Comparison of ENCODE assay signal across 15 mouse cellular contexts in the genomic region with DNA sequence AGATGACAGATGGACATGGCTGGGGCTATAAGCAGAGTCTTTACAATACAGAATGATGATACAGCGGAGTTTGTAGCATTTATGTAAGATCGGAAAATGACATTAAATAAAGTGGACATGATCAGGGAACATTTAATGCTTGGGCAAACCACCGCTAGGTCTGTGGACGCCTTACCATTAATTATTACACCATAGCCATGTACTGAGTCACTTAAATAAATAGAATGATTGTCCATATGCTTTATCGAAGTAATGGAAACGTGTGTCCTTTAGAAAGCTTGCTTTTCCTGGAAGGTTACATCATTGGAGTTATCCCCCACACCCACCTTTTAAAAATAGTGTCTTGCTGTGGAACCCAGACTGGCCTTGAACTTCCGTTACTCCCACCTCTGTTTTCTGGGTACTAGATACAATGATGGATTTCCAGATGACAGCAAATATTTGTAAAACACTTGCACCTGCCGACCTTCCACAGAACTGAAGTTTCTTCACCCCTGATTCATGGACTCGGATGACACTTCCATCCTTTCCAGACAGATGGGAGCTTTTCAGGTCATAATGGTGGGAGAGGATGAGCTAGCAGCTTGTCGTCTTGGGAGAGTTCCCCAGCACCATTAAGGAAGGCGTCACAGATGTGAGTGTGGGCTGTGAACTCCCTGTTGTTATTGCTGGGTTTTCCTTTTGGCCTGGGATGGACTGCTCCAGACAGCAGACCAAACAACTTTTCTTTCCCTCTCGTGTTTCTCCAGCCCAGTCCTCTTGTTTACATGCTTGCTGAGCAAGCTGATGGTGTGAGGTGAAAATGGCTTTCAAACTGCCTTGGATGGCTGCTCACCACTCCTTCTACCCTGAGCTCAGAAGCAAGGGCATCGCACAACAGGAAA.
"Had no signal": no experiment of that assay in that cellular context is flagged by ENCODE, and none has a peak within 500 bp of the region (broad histone marks: within the 10 kb centered on the region; RNA-seq: fewer than 3 reads in every experiment).

No protein-coding gene starts in this region.

- H3K27me3 ChIP-seq: hindbrain, embryonic 13.5 days; limb, embryonic 13.5 days; liver, embryonic 13.5 days; megakaryocyte, embryonic 14.5 days; midbrain, embryonic 12.5 days had no signal

- H3K4me2 ChIP-seq: hindbrain, embryonic 13.5 days; limb, embryonic 13.5 days; liver, embryonic 13.5 days; midbrain, embryonic 12.5 days had no signal

- H3K4me3 ChIP-seq: hindbrain, embryonic 13.5 days; layer of hippocampus, adult 2 months; limb, embryonic 13.5 days; liver, embryonic 13.5 days; megakaryocyte, embryonic 14.5 days; midbrain, embryonic 12.5 days had no signal

- ATAC-seq: hindbrain, postnatal 0 days had no signal

- H3K9ac ChIP-seq: hindbrain, embryonic 13.5 days; limb, embryonic 13.5 days; liver, embryonic 13.5 days; midbrain, embryonic 12.5 days had no signal

- H3K36me3 ChIP-seq: hindbrain, embryonic 13.5 days; limb, embryonic 13.5 days; liver, embryonic 13.5 days; midbrain, embryonic 12.5 days had no signal

- H3K4me1 ChIP-seq: hindbrain, embryonic 13.5 days; limb, embryonic 13.5 days; liver, embryonic 13.5 days; megakaryocyte, embryonic 14.5 days; midbrain, embryonic 12.5 days had no signal

- H3K27ac ChIP-seq: hindbrain, embryonic 13.5 days; hindbrain, postnatal 0 days; kidney, postnatal 0 days; layer of hippocampus, adult 2 months; limb, embryonic 13.5 days; liver, embryonic 13.5 days; macrophage; midbrain, embryonic 12.5 days had no signal

- H3K9me3 ChIP-seq: hindbrain, embryonic 13.5 days; limb, embryonic 13.5 days; liver, embryonic 13.5 days; midbrain, embryonic 12.5 days had no signal

- DNase-seq: kidney, adult 11 months; kidney, adult 9 months; kidney, postnatal 4 days; left cerebral cortex, postnatal 4 days; liver, embryonic 13.5 days; right cerebral cortex, postnatal 14 days; thymus, postnatal 36 days had no signal
